Mouse (Mus musculus) liver, postnatal 0 days (tissue): ENCODE data around the gene Sorcs2. TPM values are rescaled to one million over a fixed set of nuclear protein-coding genes. Genes with fewer than 3 reads are reported as not detected.

Source experiments
- ATAC-seq: fragments of 200-750 bp; cut with Nextera tagmentation; 2 replicates; pipeline ENCODE4 v1.8.0; 2017; ENCODE audit warnings: mild to moderate bottlenecking, moderate library complexity
- DNase-seq: peaks from one replicate; pipeline ENCODE4 v3.0.0-alpha.2; 2016
- H3K27ac ChIP-seq: fragments of 300-500 bp; sonication (generic); 2 replicates; pipeline ENCODE4 v1.5.1; 2014; ENCODE audit warnings: antibody characterized with exemption, moderate library complexity, mild to moderate bottlenecking, low read depth
- H3K27me3 ChIP-seq: fragments of 300-500 bp; sonication (generic); 2 replicates; pipeline ENCODE4 v1.6.1; 2014; ENCODE audit warnings: low read length, control low read depth, mixed read lengths; ENCODE audit not compliant: insufficient read depth
- H3K36me3 ChIP-seq: fragments of 300-500 bp; sonication (generic); replicated peaks from 2 replicates; pipeline ENCODE4 v1.6.1; 2014; ENCODE audit warnings: mild to moderate bottlenecking, control low read depth, low read length, moderate library complexity, mixed read lengths; ENCODE audit not compliant: insufficient read depth
- H3K4me1 ChIP-seq: fragments of 300-500 bp; sonication (generic); 2 replicates; pipeline ENCODE4 v1.6.1; 2014; ENCODE audit warnings: antibody characterized with exemption, mild to moderate bottlenecking, control low read depth; ENCODE audit not compliant: insufficient read depth
- H3K4me2 ChIP-seq: fragments of 300-500 bp; sonication (generic); 2 replicates; pipeline ENCODE4 v1.6.1; 2014; ENCODE audit warnings: low read depth, mild to moderate bottlenecking, low read length, moderate library complexity, mixed read lengths
- H3K4me3 ChIP-seq: fragments of 300-500 bp; sonication (generic); 2 replicates; pipeline ENCODE4 v1.5.1; 2014; ENCODE audit warnings: low read depth, low read length
- H3K9ac ChIP-seq: fragments of 300-500 bp; sonication (generic); replicated peaks from 2 replicates; pipeline ENCODE4 v1.6.1; 2014; ENCODE audit warnings: mild to moderate bottlenecking, moderate library complexity
- H3K9me3 ChIP-seq: fragments of 300-500 bp; sonication (generic); 2 replicates; pipeline ENCODE4 v1.6.1; 2016; ENCODE audit warnings: mild to moderate bottlenecking, control low read depth, low read length, mixed read lengths
- CTCF ChIP-seq: sonication (generic); IDR thresholded peaks from 2 replicates; pipeline ENCODE4 v1.5.1; 2016; ENCODE audit warnings: antibody characterized with exemption, low read depth
- EP300 ChIP-seq: IDR thresholded peaks from 2 replicates; pipeline ENCODE4 v1.6.1; 2016; ENCODE audit warnings: antibody characterized with exemption, low read depth, mild to moderate bottlenecking
- WGBS: fragments of 180-500 bp; shearing (Covaris S2); extraction: QIAGEN DNeasy Blood & Tissue Kit; methylation state at CpG from one replicate; pipeline ENCODE4 v1.1.7; 2014; ENCODE audit not compliant: insufficient replicate concordance; 5-methylcytosine and 5-hydroxymethylcytosine counted together
- polyA plus RNA-seq: library from polyadenylated mRNA; unstranded; fragments of >200 nt; fragmentation: Nextera tagmentation; extraction: Ambion mirVana; gene quantifications from 2 replicates; pipeline ENCODE4 v1.2.1, GENCODE M21; 2015

The Sorcs2 gene
- polyA plus RNA-seq, 1 experiment from 2014 or later: 0.33 TPM

- ATAC-seq: no peak
- H3K27ac ChIP-seq: no peak overlapping the region
- no peak for DNase-seq
Measured at GRCm38 (mm10) chr5:36113696-36114095, 284.2 kb downstream of the Sorcs2 start.

GRCm38 (mm10) chr5:36112696-36113095 is 285.2 kb downstream of the Sorcs2 start:
- whole genome bisulfite sequencing: 58% methylated on average over 6 of the region's 6 CpGs
- H3K36me3 ChIP-seq: no peaks in the 10 kb centered on the region
- TF ChIP-seq CTCF (no peak), EP300 (no peak)
- H3K27ac ChIP-seq: no peak overlapping the region
- H3K4me1 ChIP-seq: no peaks in the 10 kb centered on the region
- H3K9ac ChIP-seq: no peak overlapping the region
- no peaks in the 10 kb centered on the region for H3K9me3 ChIP-seq
- no peak for DNase-seq
- H3K4me2 ChIP-seq: no peak overlapping the region
- H3K27me3 ChIP-seq: no peaks in the 10 kb centered on the region
- no peak for ATAC-seq
- H3K4me3 ChIP-seq: no peak overlapping the region

More at GRCm38 (mm10) chr5:36113696-36114095, 284.2 kb downstream of the Sorcs2 start:
- Histone ChIP-seq H3K36me3 (no peaks in the 10 kb centered on the region), H3K27me3 (no peaks in the 10 kb centered on the region), H3K4me3 (no peak overlapping the region), H3K9me3 (no peaks in the 10 kb centered on the region), H3K4me1 (no peaks in the 10 kb centered on the region), H3K9ac (no peak overlapping the region), H3K4me2 (no peak overlapping the region)
- 42% methylated on average over 2 of the region's 2 CpGs for WGBS
- TF ChIP-seq EP300 (no peak), CTCF (no peak)

- ATAC-seq: no peak
- Histone ChIP-seq H3K9ac (no peak overlapping the region), H3K4me2 (no peak overlapping the region), H3K9me3 (no peaks in the 10 kb centered on the region), H3K36me3 (no peaks in the 10 kb centered on the region), H3K27ac (no peak overlapping the region), H3K4me1 (no peaks in the 10 kb centered on the region), H3K27me3 (no peaks in the 10 kb centered on the region), H3K4me3 (no peak overlapping the region)
- DNase-seq: no peak
- TF ChIP-seq CTCF: no peak
- TF ChIP-seq EP300: no peak
- WGBS: 56% methylated on average over 3 of the region's 3 CpGs
Measured at GRCm38 (mm10) chr5:36111516-36111915, 286.4 kb downstream of the Sorcs2 start.

DNA sequence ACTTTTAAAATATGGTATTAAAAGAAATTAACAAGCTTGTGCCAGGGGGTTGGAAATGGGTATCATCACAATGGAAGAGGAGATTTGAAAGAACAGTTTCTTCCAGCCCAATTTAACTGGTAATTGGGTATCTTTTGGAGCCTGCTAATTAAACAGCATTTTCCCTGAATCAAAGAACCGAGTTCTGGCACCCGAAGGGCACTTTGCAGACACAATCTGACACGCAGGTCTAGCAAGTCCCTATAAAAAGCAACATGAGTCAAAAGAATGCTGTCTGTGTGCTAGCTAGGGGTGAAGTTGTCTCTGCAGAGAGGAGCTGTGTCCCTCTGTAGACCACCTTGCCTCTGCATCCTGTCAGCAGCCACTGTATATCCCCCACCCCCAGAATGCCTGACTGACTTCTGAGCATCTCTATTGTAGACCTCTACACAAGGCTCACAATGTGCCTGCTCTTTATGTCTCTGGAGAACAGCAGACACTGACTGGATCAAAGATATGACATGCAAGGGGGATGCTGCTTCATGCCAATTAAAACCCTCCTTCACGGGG is 289.5 kb downstream of the Sorcs2 start:
- H3K27me3 ChIP-seq: no peaks in the 10 kb centered on the region

DNA sequence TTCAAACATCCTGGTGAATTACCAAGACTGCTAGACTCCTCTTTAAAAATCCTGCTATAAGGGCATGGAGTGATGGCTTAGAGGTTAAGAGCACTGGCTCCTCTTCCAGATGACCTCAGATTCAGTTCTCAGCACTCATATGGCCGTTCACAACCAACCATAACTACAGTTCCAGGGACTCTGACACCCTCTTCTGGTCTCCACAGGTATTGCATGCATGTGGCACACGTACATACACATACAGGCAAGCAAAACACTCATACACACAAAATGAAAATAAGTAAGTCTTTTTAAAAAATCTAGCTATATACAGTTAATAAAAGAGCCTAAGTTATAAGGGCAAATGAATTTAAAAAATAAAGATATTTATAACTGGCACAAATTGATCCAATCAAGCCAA is 294.5 kb downstream of the Sorcs2 start:
- H3K4me2 ChIP-seq: no peak overlapping the region
- WGBS: 65% methylated on average over 2 of the region's 2 CpGs
- no peaks in the 10 kb centered on the region for H3K36me3 ChIP-seq
- H3K4me1 ChIP-seq: no peaks in the 10 kb centered on the region
- no peaks in the 10 kb centered on the region for H3K9me3 ChIP-seq
- no peak overlapping the region for H3K9ac ChIP-seq
- H3K27me3 ChIP-seq: no peaks in the 10 kb centered on the region
- no peak for DNase-seq
- TF ChIP-seq CTCF: peak; percentile 37
- no peak for TF ChIP-seq EP300
- no peak for ATAC-seq
- H3K27ac ChIP-seq: no peak overlapping the region
- H3K4me3 ChIP-seq: no peak overlapping the region

More for the DNA sequence above, 289.5 kb downstream of the Sorcs2 start:
- ATAC-seq: no peak
- H3K4me1 ChIP-seq: no peaks in the 10 kb centered on the region
- no peaks in the 10 kb centered on the region for H3K36me3 ChIP-seq
- no peak overlapping the region for H3K9ac ChIP-seq
- no peak overlapping the region for H3K4me2 ChIP-seq
- H3K9me3 ChIP-seq: no peaks in the 10 kb centered on the region
- 76% methylated on average over 4 of the region's 4 CpGs for WGBS
- DNase-seq: no peak
- no peak overlapping the region for H3K27ac ChIP-seq
- H3K4me3 ChIP-seq: no peak overlapping the region
- no peak for TF ChIP-seq CTCF
- TF ChIP-seq EP300: no peak

GRCm38 (mm10) chr5:36101129-36101528 is 296.8 kb downstream of the Sorcs2 start:
- Histone ChIP-seq H3K4me3 (no peak overlapping the region), H3K36me3 (no peaks in the 10 kb centered on the region), H3K27ac (no peak overlapping the region), H3K4me2 (no peak overlapping the region), H3K9me3 (no peaks in the 10 kb centered on the region), H3K27me3 (no peaks in the 10 kb centered on the region), H3K9ac (no peak overlapping the region), H3K4me1 (no peaks in the 10 kb centered on the region)
- no peak for DNase-seq
- ATAC-seq: no peak
- 69% methylated on average over 10 of the region's 10 CpGs for WGBS
- TF ChIP-seq EP300 (no peak), CTCF (no peak)

DNA sequence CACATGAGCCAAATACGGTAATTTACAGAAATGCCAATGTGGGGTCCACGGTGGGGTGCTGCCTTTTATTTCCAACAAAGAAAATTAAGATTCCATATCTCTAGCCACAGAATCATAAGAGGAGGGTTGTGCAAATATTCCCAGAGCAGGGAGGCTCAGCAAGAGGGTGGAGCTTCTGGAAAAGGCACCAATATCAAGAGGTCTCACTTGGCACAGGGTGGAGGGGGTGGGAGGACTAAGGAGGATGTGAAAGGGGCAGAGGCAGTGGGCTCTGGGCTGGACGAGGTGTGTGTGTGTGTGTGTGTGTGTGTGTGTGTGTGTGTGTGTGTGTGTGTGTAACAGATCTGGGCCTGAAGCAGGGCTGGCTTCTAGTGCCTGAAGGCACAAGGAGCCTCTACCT is 297.5 kb downstream of the Sorcs2 start:
- Histone ChIP-seq H3K27me3 (no peaks in the 10 kb centered on the region), H3K36me3 (no peaks in the 10 kb centered on the region), H3K27ac (no peak overlapping the region), H3K9me3 (no peaks in the 10 kb centered on the region), H3K4me1 (no peaks in the 10 kb centered on the region), H3K4me3 (no peak overlapping the region), H3K4me2 (no peak overlapping the region), H3K9ac (no peak overlapping the region)
- 66% methylated on average over 3 of the region's 3 CpGs for WGBS
- TF ChIP-seq CTCF (no peak), EP300 (no peak)
- ATAC-seq (no peak), DNase-seq (no peak)
